Mouse (Mus musculus): Measurements from ENCODE around the gene Kpnb1. TPM values are rescaled to one million over a fixed set of nuclear protein-coding genes. Genes with fewer than 3 reads are reported as not detected.

Kpnb1 gene
- polyA plus RNA-seq, 1 experiment = 2.5 TPM

GRCm38 (mm10) chr11:97189231-97189630, 1.6 kb upstream of the Kpnb1 start:
- Histone ChIP-seq H3K9me3 (ENCODE audit: control insufficient read depth, low read length) (no peaks in the 10 kb centered on the region), H3K4me3 (replicated peaks) (peak overlapping the region; percentile 91), H3K4me1 (ENCODE audit: control insufficient read depth) (peaks cover 50% of the 10 kb centered on the region), H3K27me3 (ENCODE audit: control insufficient read depth) (no peaks in the 10 kb centered on the region), H3K36me3 (ENCODE audit: control insufficient read depth) (peaks cover 49% of the 10 kb centered on the region)
- no peak for TF ChIP-seq TAL1 (IDR thresholded peaks at IDR 0.05; ENCODE audit: low read length)
- TF ChIP-seq GATA1 (IDR thresholded peaks at IDR 0.05; ENCODE audit: low read length) = no peak

- Histone ChIP-seq H3K9me3 (ENCODE audit: control insufficient read depth, low read length) (no peaks in the 10 kb centered on the region), H3K36me3 (ENCODE audit: control insufficient read depth) (peaks cover 56% of the 10 kb centered on the region), H3K4me1 (ENCODE audit: control insufficient read depth) (peaks cover 54% of the 10 kb centered on the region), H3K4me3 (replicated peaks) (peak overlapping the region; percentile 91), H3K27me3 (ENCODE audit: control insufficient read depth) (no peaks in the 10 kb centered on the region)
- TF ChIP-seq GATA1 (IDR thresholded peaks at IDR 0.05; ENCODE audit: low read length) = no peak
- TF ChIP-seq TAL1 (IDR thresholded peaks at IDR 0.05; ENCODE audit: low read length) = no peak
Observed at GRCm38 (mm10) chr11:97188643-97188955, 918 bp upstream of the Kpnb1 start.

- Histone ChIP-seq H3K4me3 (replicated peaks) (peak overlapping the region; percentile 91), H3K4me1 (ENCODE audit: control insufficient read depth) (peaks cover 64% of the 10 kb centered on the region), H3K27me3 (ENCODE audit: control insufficient read depth) (no peaks in the 10 kb centered on the region), H3K9me3 (ENCODE audit: control insufficient read depth, low read length) (no peaks in the 10 kb centered on the region), H3K36me3 (ENCODE audit: control insufficient read depth) (peaks cover 68% of the 10 kb centered on the region)
- TF ChIP-seq TAL1 (IDR thresholded peaks at IDR 0.05; ENCODE audit: low read length) (no peak), GATA1 (IDR thresholded peaks at IDR 0.05; ENCODE audit: low read length) (no peak)
Observed at GRCm38 (mm10) chr11:97186947-97187763, 526 bp downstream of the Kpnb1 start.

GRCm38 (mm10) chr11:97185704-97186614, 1.7 kb downstream of the Kpnb1 start:
- Histone ChIP-seq H3K4me3 (replicated peaks) (peak overlapping the region; percentile 91), H3K9me3 (ENCODE audit: control insufficient read depth, low read length) (no peaks in the 10 kb centered on the region), H3K4me1 (ENCODE audit: control insufficient read depth) (peaks cover 62% of the 10 kb centered on the region), H3K36me3 (ENCODE audit: control insufficient read depth) (peaks cover 71% of the 10 kb centered on the region), H3K27me3 (ENCODE audit: control insufficient read depth) (no peaks in the 10 kb centered on the region)
- TF ChIP-seq TAL1 (IDR thresholded peaks at IDR 0.05; ENCODE audit: low read length) = no peak
- TF ChIP-seq GATA1 (IDR thresholded peaks at IDR 0.05; ENCODE audit: low read length) = no peak

- H3K27me3 ChIP-seq (ENCODE audit: control insufficient read depth) = no peaks in the 10 kb centered on the region
- peaks cover 74% of the 10 kb centered on the region for H3K36me3 ChIP-seq (ENCODE audit: control insufficient read depth)
- H3K9me3 ChIP-seq (ENCODE audit: control insufficient read depth, low read length) = no peaks in the 10 kb centered on the region
- peaks cover 63% of the 10 kb centered on the region for H3K4me1 ChIP-seq (ENCODE audit: control insufficient read depth)
- no peak overlapping the region for H3K4me3 ChIP-seq (replicated peaks)
- TF ChIP-seq GATA1 (IDR thresholded peaks at IDR 0.05; ENCODE audit: low read length) (no peak), TAL1 (IDR thresholded peaks at IDR 0.05; ENCODE audit: low read length) (no peak)
Observed at GRCm38 (mm10) chr11:97184875-97185274, 2.8 kb downstream of the Kpnb1 start.

- no peaks in the 10 kb centered on the region for H3K27me3 ChIP-seq (ENCODE audit: control insufficient read depth)
- TF ChIP-seq TAL1 (IDR thresholded peaks at IDR 0.05; ENCODE audit: low read length) (no peak), GATA1 (IDR thresholded peaks at IDR 0.05; ENCODE audit: low read length) (no peak)
- H3K4me1 ChIP-seq (ENCODE audit: control insufficient read depth) = peaks cover 49% of the 10 kb centered on the region
- H3K4me3 ChIP-seq (replicated peaks) = no peak overlapping the region
- no peaks in the 10 kb centered on the region for H3K9me3 ChIP-seq (ENCODE audit: control insufficient read depth, low read length)
- peaks cover 94% of the 10 kb centered on the region for H3K36me3 ChIP-seq (ENCODE audit: control insufficient read depth)
Observed at GRCm38 (mm10) chr11:97182446-97182845, 5.2 kb downstream of the Kpnb1 start.

GRCm38 (mm10) chr11:97181061-97181460, 6.6 kb downstream of the Kpnb1 start:
- H3K27me3 ChIP-seq (ENCODE audit: control insufficient read depth) = no peaks in the 10 kb centered on the region
- TF ChIP-seq TAL1 (IDR thresholded peaks at IDR 0.05; ENCODE audit: low read length) = no peak
- TF ChIP-seq GATA1 (IDR thresholded peaks at IDR 0.05; ENCODE audit: low read length) = no peak
- H3K4me3 ChIP-seq (replicated peaks) = no peak overlapping the region
- H3K9me3 ChIP-seq (ENCODE audit: control insufficient read depth, low read length) = no peaks in the 10 kb centered on the region
- peaks cover 40% of the 10 kb centered on the region for H3K4me1 ChIP-seq (ENCODE audit: control insufficient read depth)
- H3K36me3 ChIP-seq (ENCODE audit: control insufficient read depth) = peaks cover 100% of the 10 kb centered on the region

GRCm38 (mm10) chr11:97178198-97178597, 9.5 kb downstream of the Kpnb1 start:
- Histone ChIP-seq H3K36me3 (ENCODE audit: control insufficient read depth) (peaks cover 100% of the 10 kb centered on the region), H3K9me3 (ENCODE audit: control insufficient read depth, low read length) (no peaks in the 10 kb centered on the region), H3K4me3 (replicated peaks) (no peak overlapping the region), H3K4me1 (ENCODE audit: control insufficient read depth) (peaks cover 24% of the 10 kb centered on the region), H3K27me3 (ENCODE audit: control insufficient read depth) (no peaks in the 10 kb centered on the region)
- TF ChIP-seq TAL1 (IDR thresholded peaks at IDR 0.05; ENCODE audit: low read length) = no peak

GRCm38 (mm10) chr11:97176851-97177250, 10.8 kb downstream of the Kpnb1 start:
- no peak for TF ChIP-seq TAL1 (IDR thresholded peaks at IDR 0.05; ENCODE audit: low read length)
- TF ChIP-seq GATA1 (IDR thresholded peaks at IDR 0.05; ENCODE audit: low read length) = no peak
- Histone ChIP-seq H3K4me3 (replicated peaks) (no peak overlapping the region), H3K4me1 (ENCODE audit: control insufficient read depth) (peaks cover 16% of the 10 kb centered on the region), H3K36me3 (ENCODE audit: control insufficient read depth) (peaks cover 100% of the 10 kb centered on the region), H3K9me3 (ENCODE audit: control insufficient read depth, low read length) (no peaks in the 10 kb centered on the region), H3K27me3 (ENCODE audit: control insufficient read depth) (no peaks in the 10 kb centered on the region)
